Mouse (Mus musculus): Measurements from ENCODE around the gene Hcn1.

Gene Hcn1

GRCm38 (mm10) chr13:117602181-117602580 is at the start of gene Hcn1:
Hcn1 (plus strand) TSS chr13:117602320.
- DNase-seq (ENCODE audit: inconsistent age in 2 of 2, low spot score in 1 of 2), result peak; percentile 63 to 87

- no peak for DNase-seq (ENCODE audit: inconsistent age in 2 of 2, low spot score in 1 of 2)
Measured at GRCm38 (mm10) chr13:117567251-117567650, 34.9 kb upstream of the Hcn1 start.

GRCm38 (mm10) chr13:117571747-117572146 is 30.4 kb upstream of the Hcn1 start:
- no peak for DNase-seq (ENCODE audit: inconsistent age in 2 of 2, low spot score in 1 of 2)

GRCm38 (mm10) chr13:117594494-117595182 is 7.5 kb upstream of the Hcn1 start:
- DNase-seq (ENCODE audit: inconsistent age in 2 of 2, low spot score in 1 of 2), result no peak

- DNase-seq (ENCODE audit: inconsistent age in 2 of 2, low spot score in 1 of 2), result no peak
Measured at GRCm38 (mm10) chr13:117595183-117595532, 7.0 kb upstream of the Hcn1 start.

- peak in 1 of 2 experiments; percentile 17 for DNase-seq (ENCODE audit: inconsistent age in 2 of 2, low spot score in 1 of 2)
Measured at GRCm38 (mm10) chr13:117601331-117601965, 672 bp upstream of the Hcn1 start.

- no peak for DNase-seq (ENCODE audit: inconsistent age in 2 of 2, low spot score in 1 of 2)
Measured at GRCm38 (mm10) chr13:117602617-117603358, 668 bp downstream of the Hcn1 start.

GRCm38 (mm10) chr13:117603421-117603820 is 1.3 kb downstream of the Hcn1 start:
- DNase-seq (ENCODE audit: inconsistent age in 2 of 2, low spot score in 1 of 2), result peak in 1 of 2 experiments; percentile 17

GRCm38 (mm10) chr13:117604073-117604472 is 2.0 kb downstream of the Hcn1 start:
- DNase-seq (ENCODE audit: inconsistent age in 2 of 2, low spot score in 1 of 2), result peak; percentile 11 to 79

GRCm38 (mm10) chr13:117604971-117605750 is 3.0 kb downstream of the Hcn1 start:
- no peak for DNase-seq (ENCODE audit: inconsistent age in 2 of 2, low spot score in 1 of 2)

GRCm38 (mm10) chr13:117611881-117612280 is 9.8 kb downstream of the Hcn1 start:
- no peak for DNase-seq (ENCODE audit: inconsistent age in 2 of 2, low spot score in 1 of 2)

GRCm38 (mm10) chr13:117619544-117619943 is 17.4 kb downstream of the Hcn1 start:
- DNase-seq (ENCODE audit: inconsistent age in 2 of 2, low spot score in 1 of 2), result no peak

- DNase-seq (ENCODE audit: inconsistent age in 2 of 2, low spot score in 1 of 2), result no peak
Measured at GRCm38 (mm10) chr13:117657501-117657900, 55.4 kb downstream of the Hcn1 start.

- no peak for DNase-seq (ENCODE audit: inconsistent age in 2 of 2, low spot score in 1 of 2)
Measured at GRCm38 (mm10) chr13:117658414-117659175, 56.5 kb downstream of the Hcn1 start.

GRCm38 (mm10) chr13:117659511-117659910 is 57.4 kb downstream of the Hcn1 start:
- DNase-seq (ENCODE audit: inconsistent age in 2 of 2, low spot score in 1 of 2), result no peak

- DNase-seq (ENCODE audit: inconsistent age in 2 of 2, low spot score in 1 of 2), result no peak
Measured at GRCm38 (mm10) chr13:117662661-117663060, 60.5 kb downstream of the Hcn1 start.

- DNase-seq (ENCODE audit: inconsistent age in 2 of 2, low spot score in 1 of 2), result peak in 1 of 2 experiments; percentile 40
Measured at GRCm38 (mm10) chr13:117669303-117669702, 67.2 kb downstream of the Hcn1 start.

- DNase-seq (ENCODE audit: inconsistent age in 2 of 2, low spot score in 1 of 2), result no peak
Measured at GRCm38 (mm10) chr13:117671851-117672250, 69.7 kb downstream of the Hcn1 start.

- DNase-seq (ENCODE audit: inconsistent age in 2 of 2, low spot score in 1 of 2), result no peak
Measured at GRCm38 (mm10) chr13:117676418-117676817, 74.3 kb downstream of the Hcn1 start.

GRCm38 (mm10) chr13:117687670-117688069 is 85.5 kb downstream of the Hcn1 start:
- no peak for DNase-seq (ENCODE audit: inconsistent age in 2 of 2, low spot score in 1 of 2)
